Mouse (Mus musculus) heart, adult 2 months (tissue): ENCODE results near the gene Trim25.

ENCODE experiments used
- CTCF ChIP-seq: fragments of 200-600 bp; IDR thresholded peaks from 2 replicates; pipeline ENCODE4 v1.8.1; 2022; ENCODE audit warnings: antibody characterized with exemption, mild to moderate bottlenecking, moderate library complexity
- EP300 ChIP-seq: fragments of 200-500 bp; IDR thresholded peaks from 2 replicates; pipeline ENCODE4 v1.6.1; 2011; ENCODE audit warnings: low read depth, low read length, control low read depth; ENCODE audit not compliant: insufficient read depth

- TF ChIP-seq CTCF (no peak), EP300 (no peak)
These were observed 46.8 kb downstream of the Trim25 start for GRCm38 (mm10) chr11:89046021-89046420.
